Mouse (Mus musculus) embryonic facial prominence, embryonic 15.5 days (tissue): ENCODE data around the gene Slc7a1. TPM values are rescaled to one million over a fixed set of nuclear protein-coding genes. Genes with fewer than 3 reads are reported as not detected.

Experiments
- ATAC-seq: fragments of 200-750 bp; cut with Nextera tagmentation; 2 replicates; pipeline ENCODE4 v1.8.0; 2017; ENCODE audit warnings: low read depth, moderate TSS enrichment; ENCODE audit not compliant: insufficient number of reproducible peaks, low FRiP score, low TSS enrichment
- H3K27ac ChIP-seq: fragments of 300-500 bp; sonication (generic); replicated peaks from 2 replicates; pipeline ENCODE4 v1.5.1; 2015; ENCODE audit warnings: mild to moderate bottlenecking, inconsistent platforms
- H3K27me3 ChIP-seq: fragments of 300-500 bp; sonication (generic); 2 replicates; pipeline ENCODE4 v1.6.1; 2015; ENCODE audit warnings: inconsistent platforms
- H3K36me3 ChIP-seq: fragments of 300-500 bp; sonication (generic); 2 replicates; pipeline ENCODE4 v1.6.1; 2015; ENCODE audit warnings: mild to moderate bottlenecking, inconsistent platforms
- H3K4me1 ChIP-seq: fragments of 300-500 bp; sonication (generic); 2 replicates; pipeline ENCODE4 v1.6.1; 2015; ENCODE audit warnings: inconsistent platforms
- H3K4me2 ChIP-seq: fragments of 300-500 bp; sonication (generic); replicated peaks from 2 replicates; pipeline ENCODE4 v1.6.1; 2015; ENCODE audit warnings: mild to moderate bottlenecking, inconsistent platforms
- H3K4me3 ChIP-seq: fragments of 300-500 bp; sonication (generic); replicated peaks from 2 replicates; pipeline ENCODE4 v1.5.1; 2015; ENCODE audit warnings: mild to moderate bottlenecking, inconsistent platforms
- H3K9ac ChIP-seq: fragments of 300-500 bp; sonication (generic); 2 replicates; pipeline ENCODE4 v1.6.1; 2015; ENCODE audit warnings: inconsistent platforms
- H3K9me3 ChIP-seq: fragments of 300-500 bp; sonication (generic); replicated peaks from 2 replicates; pipeline ENCODE4 v1.6.1; 2016; ENCODE audit warnings: inconsistent platforms
- WGBS: fragments of 180-500 bp; shearing (Covaris S2); methylation state at CpG from one replicate; pipeline ENCODE4 v1.1.7; 2015; 5-methylcytosine and 5-hydroxymethylcytosine counted together
- polyA plus RNA-seq: library from polyadenylated mRNA; unstranded; fragments of >200 nt; fragmentation: Nextera tagmentation; extraction: Ambion mirVana; gene quantifications from 2 replicates; pipeline ENCODE4 v1.2.1, GENCODE M21; 2015

Gene Slc7a1
- polyA plus RNA-seq, 1 experiment from 2014 or later: 19.1 TPM

GRCm38 (mm10) chr5:148366455-148366854 is 33.2 kb downstream of the Slc7a1 start:
- Histone ChIP-seq H3K4me2 (no peak overlapping the region), H3K9ac (no peak overlapping the region)
- 80% methylated on average over 9 of the region's 9 CpGs for WGBS

GRCm38 (mm10) chr5:148363441-148364113 is 36.1 kb downstream of the Slc7a1 start:
- Histone ChIP-seq H3K4me1 (peaks cover 12% of the 10 kb centered on the region), H3K9ac (no peak overlapping the region), H3K9me3 (no peaks in the 10 kb centered on the region), H3K36me3 (no peaks in the 10 kb centered on the region), H3K4me3 (no peak overlapping the region), H3K27ac (no peak overlapping the region), H3K27me3 (no peaks in the 10 kb centered on the region), H3K4me2 (no peak overlapping the region)
- no peak for ATAC-seq
- 82% methylated on average over 22 of the region's 22 CpGs for WGBS

More at GRCm38 (mm10) chr5:148366455-148366854, 33.2 kb downstream of the Slc7a1 start:
- Histone ChIP-seq H3K27ac (no peak overlapping the region), H3K9me3 (no peaks in the 10 kb centered on the region), H3K27me3 (no peaks in the 10 kb centered on the region), H3K4me1 (peaks cover 4% of the 10 kb centered on the region), H3K4me3 (no peak overlapping the region), H3K36me3 (no peaks in the 10 kb centered on the region)
- no peak for ATAC-seq

DNA sequence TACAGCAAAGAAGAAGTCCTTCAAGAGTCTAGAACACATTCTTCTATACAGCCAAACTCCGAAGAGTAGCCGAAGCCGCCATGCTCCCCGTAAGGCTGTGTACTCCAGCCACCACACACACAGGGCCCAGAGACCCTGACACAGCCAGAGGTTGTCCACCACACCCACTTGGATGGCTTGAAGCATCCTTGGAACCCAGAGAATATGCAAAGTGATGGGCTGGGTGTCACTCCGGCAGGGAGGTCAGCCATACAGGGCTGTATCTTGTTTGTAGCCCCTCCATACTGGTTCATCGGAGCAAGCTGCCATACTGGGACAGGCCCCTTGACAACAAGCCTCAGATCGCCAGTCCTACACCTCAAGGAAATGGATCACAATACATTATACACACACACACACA is 37.4 kb downstream of the Slc7a1 start:
- Histone ChIP-seq H3K27me3 (no peaks in the 10 kb centered on the region), H3K27ac (no peak overlapping the region), H3K4me3 (no peak overlapping the region), H3K4me2 (no peak overlapping the region), H3K9me3 (no peaks in the 10 kb centered on the region), H3K9ac (no peak overlapping the region), H3K36me3 (no peaks in the 10 kb centered on the region), H3K4me1 (peaks cover 12% of the 10 kb centered on the region)
- ATAC-seq: no peak
- 94% methylated on average over 7 of the region's 7 CpGs for WGBS

GRCm38 (mm10) chr5:148361759-148362010 is 38.0 kb downstream of the Slc7a1 start:
- 24% methylated on average over 3 of the region's 3 CpGs for WGBS

GRCm38 (mm10) chr5:148360922-148361758 is 38.6 kb downstream of the Slc7a1 start:
- Histone ChIP-seq H3K9me3 (no peaks in the 10 kb centered on the region), H3K4me1 (peaks cover 12% of the 10 kb centered on the region), H3K4me2 (no peak overlapping the region), H3K27ac (no peak overlapping the region), H3K36me3 (no peaks in the 10 kb centered on the region), H3K9ac (no peak overlapping the region), H3K4me3 (no peak overlapping the region), H3K27me3 (no peaks in the 10 kb centered on the region)
- 41% methylated on average over 16 of the region's 16 CpGs for WGBS
- no peak for ATAC-seq

More at GRCm38 (mm10) chr5:148361759-148362010, 38.0 kb downstream of the Slc7a1 start:
- Histone ChIP-seq H3K36me3 (no peaks in the 10 kb centered on the region), H3K9ac (no peak overlapping the region), H3K27me3 (no peaks in the 10 kb centered on the region), H3K4me3 (no peak overlapping the region), H3K4me1 (peaks cover 12% of the 10 kb centered on the region), H3K27ac (no peak overlapping the region), H3K9me3 (no peaks in the 10 kb centered on the region), H3K4me2 (no peak overlapping the region)
- no peak for ATAC-seq

DNA sequence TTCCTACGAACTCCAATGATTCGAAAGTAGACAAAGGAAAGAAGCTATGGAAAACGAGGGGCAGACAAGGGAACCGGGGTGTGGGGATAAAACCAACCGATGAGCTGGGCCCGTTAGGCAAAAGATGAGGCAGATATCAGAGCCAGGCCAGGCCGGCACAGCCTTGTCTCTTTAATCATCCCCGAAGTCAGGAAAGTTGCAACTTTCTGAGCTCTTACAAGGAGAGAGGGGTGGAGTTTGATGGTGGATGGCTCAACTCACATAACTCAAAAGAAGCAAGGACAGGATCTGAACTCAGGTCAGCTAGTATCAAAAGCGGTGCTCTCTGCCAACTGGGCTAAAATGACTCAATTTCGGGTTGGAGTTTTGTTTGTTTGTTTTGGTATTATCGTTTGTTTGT is 40.6 kb downstream of the Slc7a1 start:
- ATAC-seq: no peak
- H3K4me1 ChIP-seq: peaks cover 16% of the 10 kb centered on the region
- no peak overlapping the region for H3K4me3 ChIP-seq
- no peak overlapping the region for H3K9ac ChIP-seq
- no peaks in the 10 kb centered on the region for H3K9me3 ChIP-seq
- H3K4me2 ChIP-seq: no peak overlapping the region
- no peaks in the 10 kb centered on the region for H3K27me3 ChIP-seq
- H3K36me3 ChIP-seq: no peaks in the 10 kb centered on the region
- H3K27ac ChIP-seq: no peak overlapping the region
- 89% methylated on average over 11 of the region's 11 CpGs for WGBS

DNA sequence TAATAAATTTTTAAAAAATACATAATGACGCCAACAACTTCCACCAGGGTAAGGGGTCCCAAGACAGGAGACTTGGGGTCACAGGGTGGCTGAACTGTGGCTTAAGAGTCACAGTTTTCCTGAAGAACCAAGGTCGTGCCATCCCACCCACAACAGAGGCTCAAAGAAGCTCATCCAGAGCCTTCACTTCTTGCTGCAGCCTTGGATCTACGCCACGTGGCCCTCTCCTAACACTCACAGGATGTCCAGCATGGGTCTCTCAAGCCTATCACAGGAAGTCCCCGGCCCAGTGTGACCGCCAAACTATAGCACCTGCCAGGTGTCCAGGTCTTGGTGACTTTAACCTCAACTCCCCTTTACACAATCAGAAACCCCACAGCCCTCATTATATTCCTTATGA is 42.5 kb downstream of the Slc7a1 start:
- WGBS: 94% methylated on average over 6 of the region's 6 CpGs
- Histone ChIP-seq H3K27me3 (no peaks in the 10 kb centered on the region), H3K4me3 (no peak overlapping the region), H3K9ac (no peak overlapping the region), H3K9me3 (no peaks in the 10 kb centered on the region), H3K4me1 (peaks cover 16% of the 10 kb centered on the region), H3K4me2 (no peak overlapping the region), H3K27ac (no peak overlapping the region), H3K36me3 (no peaks in the 10 kb centered on the region)
- ATAC-seq: no peak

GRCm38 (mm10) chr5:148355822-148356221 is 43.9 kb downstream of the Slc7a1 start:
- no peak overlapping the region for H3K27ac ChIP-seq
- no peak overlapping the region for H3K4me2 ChIP-seq
- no peaks in the 10 kb centered on the region for H3K36me3 ChIP-seq
- ATAC-seq: no peak
- H3K4me1 ChIP-seq: 0 out of 2 replicates have a peak, but pooled peaks cover 5% of the 10 kb centered on the region
- no peaks in the 10 kb centered on the region for H3K9me3 ChIP-seq
- no peak overlapping the region for H3K4me3 ChIP-seq
- H3K9ac ChIP-seq: no peak overlapping the region
- no peaks in the 10 kb centered on the region for H3K27me3 ChIP-seq
- WGBS: 80% methylated on average over 3 of the region's 3 CpGs

- Histone ChIP-seq H3K4me3 (no peak overlapping the region), H3K36me3 (no peaks in the 10 kb centered on the region), H3K27ac (no peak overlapping the region), H3K4me2 (no peak overlapping the region), H3K9me3 (no peaks in the 10 kb centered on the region), H3K9ac (no peak overlapping the region), H3K27me3 (no peaks in the 10 kb centered on the region), H3K4me1 (peaks cover 9% of the 10 kb centered on the region)
- 41% methylated on average over 8 of the region's 8 CpGs for WGBS
- ATAC-seq: no peak
Measured at GRCm38 (mm10) chr5:148354536-148354935, 45.2 kb downstream of the Slc7a1 start.

DNA sequence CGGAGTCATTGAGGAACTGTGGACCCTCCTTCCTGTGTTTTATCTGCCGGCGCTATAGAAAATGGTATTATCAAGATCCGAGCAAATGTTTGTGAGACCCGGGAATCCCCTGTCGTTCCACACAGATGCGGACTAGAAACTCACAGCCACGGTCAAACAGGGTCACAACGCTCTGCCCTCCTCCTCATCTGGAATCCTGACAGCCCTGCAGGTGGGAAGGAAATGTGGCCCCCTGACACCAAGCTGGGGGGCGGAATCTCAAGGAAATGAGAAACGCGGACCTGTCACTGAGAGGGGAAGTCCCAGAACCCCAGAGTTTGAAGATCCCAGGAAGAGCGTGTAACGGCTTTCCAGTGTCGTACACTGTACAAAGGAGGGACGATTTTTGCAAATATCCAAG is 46.3 kb downstream of the Slc7a1 start:
- no peak for ATAC-seq
- H3K4me2 ChIP-seq: no peak overlapping the region
- no peak overlapping the region for H3K9ac ChIP-seq
- peaks cover 15% of the 10 kb centered on the region for H3K4me1 ChIP-seq
- H3K4me3 ChIP-seq: no peak overlapping the region
- 81% methylated on average over 16 of the region's 16 CpGs for WGBS
- H3K27ac ChIP-seq: no peak overlapping the region
- no peaks in the 10 kb centered on the region for H3K27me3 ChIP-seq
- H3K36me3 ChIP-seq: no peaks in the 10 kb centered on the region
- no peaks in the 10 kb centered on the region for H3K9me3 ChIP-seq

GRCm38 (mm10) chr5:148349327-148350011 is 50.2 kb downstream of the Slc7a1 start:
- Histone ChIP-seq H3K36me3 (0 out of 2 replicates have a peak, but pooled peaks cover 8% of the 10 kb centered on the region), H3K4me3 (no peak overlapping the region), H3K4me1 (peaks cover 12% of the 10 kb centered on the region), H3K9ac (no peak overlapping the region), H3K9me3 (no peaks in the 10 kb centered on the region), H3K27me3 (no peaks in the 10 kb centered on the region), H3K27ac (peak overlapping the region; percentile 39; the same call in 1 of the 2 replicates), H3K4me2 (no peak overlapping the region)
- 65% methylated on average over 15 of the region's 15 CpGs for WGBS
- no peak; the same call in 1 of the 2 replicates for ATAC-seq
